Mouse (Mus musculus) cortical plate, adult 2 months (tissue): ENCODE results near the gene Ptprm.

Source experiments
- CTCF ChIP-seq: fragments of 200-500 bp; IDR thresholded peaks from 2 replicates; pipeline ENCODE4 v1.5.1; 2011; ENCODE audit warnings: mild to moderate bottlenecking, control low read depth, low read length; ENCODE audit not compliant: insufficient read depth; ENCODE audit errors: extremely low read depth
- POLR2A ChIP-seq: fragments of 200-500 bp; IDR thresholded peaks from 2 replicates; pipeline ENCODE4 v1.6.1; 2011; ENCODE audit warnings: mild to moderate bottlenecking, low read length, control low read depth; ENCODE audit not compliant: insufficient read depth; ENCODE audit errors: extremely low read depth

GRCm38 (mm10) chr17:66912120-66912519 lies 442.1 kb downstream of the Ptprm start:
- TF ChIP-seq POLR2A (no peak), CTCF (no peak)
